Mouse (Mus musculus) cerebellum, adult 11 months (tissue): ENCODE measurements around the gene Ltbp4.

Experiments used
- DNase-seq: peaks from one replicate; pipeline ENCODE4 v3.0.0; 2022

The Ltbp4 gene

DNA sequence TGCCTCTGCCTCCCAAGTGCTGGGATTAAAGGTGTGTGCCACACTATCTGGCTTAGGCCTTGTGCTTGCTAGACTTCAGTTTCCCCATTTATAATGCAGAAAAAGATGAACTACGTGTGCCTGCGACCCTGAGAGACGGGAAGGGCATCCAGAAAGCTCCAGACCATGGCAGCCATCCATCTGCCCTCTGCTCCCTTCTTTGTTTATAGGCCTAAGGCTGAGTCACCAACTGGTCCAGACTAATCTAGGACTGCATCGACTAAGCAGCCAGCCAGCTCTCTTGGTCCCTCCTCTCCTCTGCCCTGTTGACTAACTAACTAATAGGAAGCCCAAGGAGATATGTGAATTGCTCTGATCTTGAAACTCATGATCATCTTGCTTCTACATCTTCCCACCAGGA lies 41.5 kb downstream of the Ltbp4 start:
- DNase-seq, result no peak

DNA sequence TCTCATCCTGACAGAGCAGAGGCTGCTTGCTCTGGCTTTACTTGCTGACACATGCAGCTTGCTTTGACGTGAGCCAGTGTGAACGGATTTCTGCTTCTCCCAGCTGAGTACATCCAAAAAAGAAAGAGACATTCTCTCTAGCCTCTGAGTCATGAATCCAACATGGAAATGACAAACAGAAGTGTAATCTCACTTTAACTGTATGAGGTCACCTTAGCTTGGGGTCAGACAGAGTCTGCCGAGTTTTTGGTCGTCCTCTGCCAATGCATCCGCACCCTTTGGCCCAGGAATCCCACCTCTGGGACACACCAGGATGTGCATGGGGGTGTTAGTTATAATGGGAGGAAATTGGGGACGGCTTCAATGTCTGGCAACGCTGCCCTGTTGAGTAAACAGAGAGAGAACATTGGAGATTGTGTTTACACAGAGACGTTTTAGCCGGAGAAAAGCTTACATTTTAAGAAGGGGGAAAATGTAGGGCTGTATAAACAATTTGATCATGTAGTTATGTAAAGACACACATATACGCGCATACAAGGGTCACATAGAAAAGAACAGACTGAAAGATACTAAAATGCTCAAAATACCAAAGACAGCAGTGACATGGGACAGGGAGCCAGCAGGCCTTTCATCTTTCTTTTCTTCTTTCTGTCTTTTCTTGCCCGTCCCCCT lies 45.6 kb downstream of the Ltbp4 start:
- DNase-seq, result no peak

DNA sequence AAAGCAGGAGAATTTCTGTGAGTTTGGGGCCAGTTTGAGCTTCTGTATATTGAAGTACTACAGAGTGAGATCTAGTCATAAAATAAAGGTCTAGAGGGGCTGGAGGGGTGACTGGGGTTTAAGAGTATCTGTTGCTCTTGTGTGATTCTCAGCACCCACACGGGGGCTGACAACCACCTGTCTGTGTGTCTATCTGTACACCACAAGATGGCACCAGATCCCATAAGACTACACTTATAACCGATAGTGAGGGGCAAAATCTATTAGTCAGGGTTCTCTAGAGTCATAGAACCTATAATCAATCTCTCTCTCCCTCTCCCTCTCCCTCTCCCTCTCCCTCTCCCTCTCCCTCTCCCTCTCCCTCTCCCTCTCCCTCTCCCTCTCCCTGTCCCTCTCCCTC lies 46.9 kb downstream of the Ltbp4 start:
- no peak for DNase-seq

DNA sequence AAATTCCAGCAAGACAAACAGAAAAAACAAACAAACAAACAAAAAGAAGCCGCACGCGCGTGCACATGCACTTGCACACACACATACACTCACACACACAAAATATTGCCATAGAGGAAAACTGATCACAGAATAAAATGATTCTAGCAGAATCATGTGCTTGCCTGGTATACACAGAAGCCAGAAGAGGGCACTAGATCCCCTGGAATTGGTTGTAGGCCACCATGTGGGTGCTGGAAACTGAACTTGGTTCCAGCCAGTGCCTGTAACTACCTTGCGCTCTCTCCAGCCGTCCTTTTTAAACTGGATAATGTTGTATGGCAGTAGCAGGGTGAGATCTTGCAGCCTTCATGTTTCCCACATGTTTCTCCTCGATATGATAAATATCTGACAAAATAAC lies 48.8 kb downstream of the Ltbp4 start:
- no peak for DNase-seq

DNA sequence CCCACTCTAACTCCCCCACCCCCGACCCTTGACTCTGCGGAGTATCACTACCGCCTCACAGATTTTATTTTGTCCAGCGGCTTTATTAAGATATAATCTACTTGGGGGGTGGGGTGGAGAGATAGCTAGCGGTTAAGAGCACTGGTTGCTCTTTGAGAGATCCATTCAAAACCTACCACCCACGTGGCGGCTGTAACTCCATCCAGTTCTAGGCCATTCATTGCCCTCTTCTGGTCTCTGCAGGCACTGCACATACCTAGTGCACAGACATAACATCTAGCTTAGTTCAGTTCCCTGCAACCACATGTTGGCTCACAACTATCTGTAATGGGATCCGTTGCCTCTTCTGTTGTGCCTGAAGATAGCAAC lies 51.8 kb downstream of the Ltbp4 start:
- DNase-seq, result no peak

- no peak for DNase-seq
Observed at GRCm38 (mm10) chr7:27284865-27285697, 52.4 kb downstream of the Ltbp4 start.

DNA sequence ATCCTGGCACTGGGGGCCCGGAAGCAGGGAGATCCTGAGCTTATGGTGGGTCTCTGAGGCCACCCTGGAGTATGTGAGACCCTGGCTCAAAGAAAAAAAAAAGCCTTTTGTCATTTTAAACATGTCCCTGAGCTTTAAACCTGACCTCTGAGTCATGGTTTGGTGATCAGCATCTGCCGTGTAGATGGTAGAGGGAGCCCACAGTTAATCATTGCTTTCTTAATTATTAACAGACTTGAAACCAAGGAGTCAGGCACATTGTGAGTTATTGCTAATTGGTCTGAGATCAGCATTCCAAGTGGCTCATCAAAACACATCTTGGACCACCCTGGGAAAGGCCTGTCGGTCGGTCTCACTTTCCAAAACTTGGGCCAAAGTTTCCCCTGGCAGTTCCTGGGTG lies 55.3 kb downstream of the Ltbp4 start:
- DNase-seq, result no peak

GRCm38 (mm10) chr7:27281717-27282116 lies 55.8 kb downstream of the Ltbp4 start:
- DNase-seq, result no peak

GRCm38 (mm10) chr7:27277191-27277590 lies 60.3 kb downstream of the Ltbp4 start:
- no peak for DNase-seq

DNA sequence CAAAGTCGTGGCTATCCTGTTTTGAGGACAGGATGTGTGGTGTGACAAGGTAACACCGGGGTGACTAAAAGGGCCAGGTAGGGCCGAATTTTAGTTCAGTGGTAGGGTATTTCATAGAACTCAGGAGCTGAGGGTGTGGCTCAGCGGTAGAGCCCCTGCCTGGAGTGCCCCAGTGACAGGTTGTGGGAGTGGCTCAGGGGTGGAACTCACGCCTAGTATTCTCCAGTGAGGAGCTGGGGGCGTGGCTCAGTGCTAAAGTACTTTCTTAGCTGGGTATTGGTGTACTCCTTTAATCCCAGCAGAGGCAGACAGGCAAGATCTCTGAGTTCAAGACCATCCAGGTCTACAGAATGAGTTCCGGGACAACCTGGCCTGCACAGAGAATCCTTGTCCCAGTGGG lies 61.5 kb downstream of the Ltbp4 start:
- DNase-seq, result no peak

GRCm38 (mm10) chr7:27274916-27275315 lies 62.6 kb downstream of the Ltbp4 start:
- DNase-seq, result no peak

- DNase-seq, result no peak
Observed at GRCm38 (mm10) chr7:27273739-27274351, 63.6 kb downstream of the Ltbp4 start.

DNA sequence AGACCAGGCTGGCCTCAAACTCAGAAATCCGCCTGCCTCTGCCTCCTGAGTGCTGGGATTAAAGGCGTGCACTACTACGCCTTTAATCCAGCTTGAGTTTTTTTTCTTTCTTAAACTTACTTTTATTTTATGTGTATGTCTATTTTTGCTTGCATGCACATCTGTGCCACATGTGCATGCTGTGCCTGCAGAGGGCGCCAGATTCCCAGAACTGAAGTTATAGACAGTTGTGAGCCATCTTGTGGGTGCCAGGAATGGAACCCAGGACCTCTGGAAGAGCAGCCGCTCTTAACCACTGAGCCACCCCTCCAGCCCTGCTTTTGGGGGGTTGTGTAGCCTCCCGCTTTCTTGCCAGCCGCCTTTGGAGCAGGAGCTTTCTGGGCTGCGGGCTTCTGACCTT lies 66.1 kb downstream of the Ltbp4 start:
- DNase-seq, result no peak

GRCm38 (mm10) chr7:27266515-27267128 lies 70.9 kb downstream of the Ltbp4 start:
- no peak for DNase-seq

- DNase-seq, result no peak
Observed at GRCm38 (mm10) chr7:27264761-27265160, 72.7 kb downstream of the Ltbp4 start.

GRCm38 (mm10) chr7:27261888-27262287 lies 75.6 kb downstream of the Ltbp4 start:
- DNase-seq, result peak; percentile 39

DNA sequence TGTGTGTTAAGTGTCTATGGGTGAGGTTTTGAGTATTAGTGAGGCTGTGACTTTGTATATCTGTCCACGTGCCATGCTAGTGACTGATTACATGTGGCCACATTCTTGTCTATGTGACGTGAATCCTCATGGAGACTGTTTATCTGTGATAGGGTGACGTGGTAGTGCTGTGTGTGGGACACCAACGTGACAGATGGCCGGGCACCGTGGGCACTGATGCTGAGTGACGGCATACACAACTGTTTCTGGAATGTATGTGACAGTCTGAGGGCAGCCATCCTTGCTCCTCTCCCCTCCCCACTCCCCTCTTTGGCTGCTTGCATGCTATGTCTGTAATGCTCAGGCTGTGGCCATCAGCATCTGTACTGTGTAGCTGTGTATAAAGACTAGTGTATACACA lies 76.6 kb downstream of the Ltbp4 start:
- DNase-seq, result no peak

GRCm38 (mm10) chr7:27259771-27260170 lies 77.7 kb downstream of the Ltbp4 start:
- DNase-seq, result no peak

- peak; percentile 54 for DNase-seq
Observed at GRCm38 (mm10) chr7:27259271-27259721, 78.2 kb downstream of the Ltbp4 start.

DNA sequence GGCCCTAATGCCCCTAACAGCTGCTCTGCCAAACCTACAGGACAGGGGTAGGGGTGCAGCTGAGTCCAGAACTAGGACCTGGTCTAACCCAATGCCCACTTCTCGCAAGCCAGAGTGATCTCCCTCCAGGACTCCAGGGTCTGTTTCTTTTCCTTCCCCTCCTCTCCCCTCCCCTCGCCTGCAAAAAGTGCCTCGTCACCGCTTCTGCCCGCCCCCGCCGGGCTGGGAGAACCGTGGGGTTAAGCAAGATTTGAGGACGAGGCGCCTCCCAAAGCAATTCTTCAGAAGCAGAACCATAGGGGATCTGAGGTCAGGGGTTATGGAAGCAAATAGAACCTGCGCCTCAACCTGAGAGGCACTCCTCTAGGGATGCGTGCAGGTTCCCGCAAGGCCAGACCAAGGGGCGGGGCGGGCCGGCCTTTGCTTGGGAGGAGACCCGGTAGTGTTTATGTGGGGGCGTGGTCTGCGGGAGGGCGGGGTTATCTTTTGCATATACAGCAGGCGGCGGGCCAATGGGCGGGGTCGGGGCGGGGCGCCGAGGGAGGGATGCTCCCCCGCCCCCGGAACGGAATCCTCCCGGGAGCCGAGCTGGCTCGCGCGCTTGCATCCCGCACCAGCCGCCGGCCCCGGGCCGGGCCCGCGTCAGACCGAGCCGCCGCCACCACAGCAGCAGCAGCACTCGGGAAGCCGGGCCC lies 79.1 kb downstream of the Ltbp4 start, which contains the start of gene Numbl:
Numbl (plus strand) TSS at position 229 of the 695 bp plus-strand sequence.
- peak; percentile 95 for DNase-seq

DNA sequence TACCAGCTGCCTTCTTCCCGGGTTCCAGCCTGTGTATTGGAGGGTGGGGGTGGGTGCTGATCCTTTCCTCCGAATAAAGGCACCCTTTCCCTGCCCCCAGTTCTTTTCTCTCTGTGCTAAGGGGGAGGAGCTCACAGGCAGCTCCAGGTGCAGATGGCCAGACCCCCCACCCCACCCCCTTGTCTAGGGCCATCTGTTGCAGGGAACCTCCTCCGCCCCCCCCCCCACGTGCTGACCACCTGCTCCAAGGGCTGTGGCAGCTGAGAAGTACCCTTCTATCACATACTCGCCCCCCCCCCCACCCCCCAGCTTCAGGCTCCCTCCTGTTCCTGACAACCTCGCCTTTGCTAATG lies 79.7 kb downstream of the Ltbp4 start:
- no peak for DNase-seq

DNA sequence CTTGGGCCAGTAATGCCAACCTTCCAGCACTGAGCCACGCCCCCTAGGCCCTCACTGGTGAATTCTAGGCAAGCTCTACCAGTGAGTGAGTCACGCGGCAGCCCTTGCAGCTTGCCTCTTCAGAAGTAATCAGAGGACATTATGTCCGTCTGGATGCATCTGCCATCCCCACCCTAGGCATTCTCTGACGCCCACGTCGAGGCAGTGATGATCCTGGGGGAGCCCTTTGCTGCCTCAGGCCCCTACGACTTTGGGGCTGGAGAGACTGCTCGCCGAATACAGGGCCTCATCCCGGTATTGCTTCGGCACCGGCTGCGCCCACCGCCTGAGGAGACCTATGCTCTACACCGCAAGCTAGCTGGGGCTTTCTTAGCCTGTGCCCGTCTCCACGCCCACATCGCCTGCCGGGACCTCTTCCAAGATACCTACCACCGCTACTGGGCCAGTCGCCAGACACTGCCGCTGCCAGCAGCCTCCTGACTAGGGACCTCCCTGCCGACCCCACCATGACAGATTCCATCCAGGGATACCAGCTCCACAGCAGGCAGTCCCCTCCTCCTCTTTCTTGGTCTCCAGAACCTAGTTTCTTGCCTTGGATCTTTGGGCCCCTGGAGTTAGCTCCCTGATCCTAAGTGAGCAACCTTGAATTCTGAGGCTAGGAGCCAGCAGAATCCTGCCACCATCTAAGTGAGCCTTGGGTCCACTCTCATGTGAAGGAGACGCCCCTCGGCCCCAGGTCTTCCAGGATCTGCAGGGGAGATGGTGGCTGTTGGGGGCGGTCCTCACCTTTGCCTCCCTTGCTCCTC lies 80.2 kb downstream of the Ltbp4 start:
- DNase-seq, result peak; percentile 77
